Mouse (Mus musculus) intestine, embryonic 16.5 days (tissue): ENCODE results near the gene Ntmt1. TPM values are rescaled to one million over a fixed set of nuclear protein-coding genes. Genes with fewer than 3 reads are reported as not detected.
A peak's percentile ranks its signal among the peaks of the same experiment; 100 is the strongest.

Experiments used
- ATAC-seq: fragments of 200-750 bp; cut with Nextera tagmentation; 2 replicates; pipeline ENCODE4 v1.8.0; 2017; ENCODE audit warnings: moderate TSS enrichment, moderate library complexity
- H3K27ac ChIP-seq: fragments of 300-500 bp; sonication (generic); 2 replicates; pipeline ENCODE4 v1.5.1; 2014; ENCODE audit warnings: mild to moderate bottlenecking, low read length
- H3K27me3 ChIP-seq: fragments of 300-500 bp; sonication (generic); replicated peaks from 2 replicates; pipeline ENCODE4 v1.6.1; 2014; ENCODE audit warnings: low read length, control low read depth, mixed read lengths; ENCODE audit not compliant: control insufficient read depth, insufficient read depth
- H3K36me3 ChIP-seq: fragments of 300-500 bp; sonication (generic); 2 replicates; pipeline ENCODE4 v1.6.1; 2014; ENCODE audit warnings: low read length, control low read depth; ENCODE audit not compliant: control insufficient read depth, insufficient read depth
- H3K4me1 ChIP-seq: fragments of 300-500 bp; sonication (generic); 2 replicates; pipeline ENCODE4 v1.6.1; 2014; ENCODE audit warnings: low read length, control low read depth, mixed read lengths; ENCODE audit not compliant: control insufficient read depth, insufficient read depth
- H3K4me2 ChIP-seq: fragments of 300-500 bp; sonication (generic); 2 replicates; pipeline ENCODE4 v1.6.1; 2014; ENCODE audit warnings: low read depth, low read length, control low read depth
- H3K4me3 ChIP-seq: fragments of 300-500 bp; sonication (generic); 2 replicates; pipeline ENCODE4 v1.5.1; 2014; ENCODE audit warnings: mild to moderate bottlenecking, low read length
- H3K9ac ChIP-seq: fragments of 300-500 bp; sonication (generic); 2 replicates; pipeline ENCODE4 v1.6.1; 2014; ENCODE audit warnings: low read depth, low read length
- H3K9me3 ChIP-seq: fragments of 300-500 bp; sonication (generic); 2 replicates; pipeline ENCODE4 v1.6.1; 2016; ENCODE audit warnings: low read length, control low read depth; ENCODE audit not compliant: control insufficient read depth
- WGBS: fragments of 180-500 bp; shearing (Covaris S2); extraction: QIAGEN DNeasy Blood & Tissue Kit; methylation state at CpG from one replicate; pipeline ENCODE4 v1.1.7; 2014; 5-methylcytosine and 5-hydroxymethylcytosine counted together
- polyA plus RNA-seq: library from polyadenylated mRNA; unstranded; fragments of >200 nt; fragmentation: Nextera tagmentation; extraction: Ambion mirVana; gene quantifications from 2 replicates; pipeline ENCODE4 v1.2.1, GENCODE M21; 2015

Gene Ntmt1
- polyA plus RNA-seq, 1 experiment from 2014 or later, result 87.4 TPM

DNA sequence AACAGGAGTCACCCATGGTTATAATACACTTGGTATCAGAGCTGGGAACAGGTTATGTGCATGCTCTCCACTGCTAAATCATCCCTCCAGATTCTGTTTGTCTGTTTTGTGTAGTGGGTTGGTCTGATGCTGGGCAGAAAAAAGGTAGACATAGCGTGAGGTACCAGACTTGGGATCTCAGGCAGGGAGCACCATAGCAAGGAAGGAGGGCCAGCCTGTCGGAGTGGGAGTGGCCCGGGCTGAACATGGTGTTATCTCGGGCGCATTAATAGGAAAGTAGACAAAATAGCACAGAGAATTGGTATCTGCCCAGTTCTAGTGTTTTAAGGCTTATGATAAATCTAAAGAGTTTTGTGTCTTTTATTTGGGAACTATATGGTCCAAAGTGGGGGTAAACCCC lies 39.1 kb upstream of the Ntmt1 start:
- no peak overlapping the region for H3K27ac ChIP-seq
- H3K4me3 ChIP-seq, result no peak overlapping the region
- H3K4me2 ChIP-seq, result no peak overlapping the region
- H3K4me1 ChIP-seq, result peaks cover 16% of the 10 kb centered on the region
- ATAC-seq, result no peak
- H3K9ac ChIP-seq, result no peak overlapping the region
- no peaks in the 10 kb centered on the region for H3K36me3 ChIP-seq
- no peaks in the 10 kb centered on the region for H3K27me3 ChIP-seq
- 0 out of 2 replicates have a peak, but pooled peaks cover 5% of the 10 kb centered on the region for H3K9me3 ChIP-seq
- WGBS, result 67% methylated on average over 5 of the region's 5 CpGs

DNA sequence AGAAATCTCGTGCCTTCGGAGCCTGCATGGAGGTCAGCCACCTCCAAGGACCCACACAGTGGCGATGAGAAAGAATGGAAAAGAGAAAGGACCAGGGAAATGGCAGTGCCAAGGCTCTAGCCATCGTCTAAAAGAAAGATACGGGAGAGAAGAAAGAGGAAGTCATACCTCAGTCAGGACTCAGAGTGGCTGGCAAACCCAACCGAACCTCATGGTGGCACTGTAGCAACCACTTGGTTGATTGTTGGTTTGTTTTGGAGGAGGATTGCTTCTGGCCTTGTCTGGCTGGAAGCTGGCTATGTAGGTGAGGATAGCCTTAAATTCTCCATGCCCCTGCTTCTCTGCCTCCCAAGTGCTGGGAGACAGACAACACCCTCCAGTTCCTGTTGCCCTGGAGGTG lies 38.4 kb upstream of the Ntmt1 start:
- Histone ChIP-seq H3K27ac (no peak overlapping the region), H3K36me3 (no peaks in the 10 kb centered on the region), H3K27me3 (no peaks in the 10 kb centered on the region), H3K4me1 (peaks cover 16% of the 10 kb centered on the region), H3K4me3 (no peak overlapping the region), H3K4me2 (no peak overlapping the region), H3K9ac (no peak overlapping the region), H3K9me3 (0 out of 2 replicates have a peak, but pooled peaks cover 5% of the 10 kb centered on the region)
- WGBS, result 48% methylated on average over 6 of the region's 6 CpGs
- no peak for ATAC-seq

DNA sequence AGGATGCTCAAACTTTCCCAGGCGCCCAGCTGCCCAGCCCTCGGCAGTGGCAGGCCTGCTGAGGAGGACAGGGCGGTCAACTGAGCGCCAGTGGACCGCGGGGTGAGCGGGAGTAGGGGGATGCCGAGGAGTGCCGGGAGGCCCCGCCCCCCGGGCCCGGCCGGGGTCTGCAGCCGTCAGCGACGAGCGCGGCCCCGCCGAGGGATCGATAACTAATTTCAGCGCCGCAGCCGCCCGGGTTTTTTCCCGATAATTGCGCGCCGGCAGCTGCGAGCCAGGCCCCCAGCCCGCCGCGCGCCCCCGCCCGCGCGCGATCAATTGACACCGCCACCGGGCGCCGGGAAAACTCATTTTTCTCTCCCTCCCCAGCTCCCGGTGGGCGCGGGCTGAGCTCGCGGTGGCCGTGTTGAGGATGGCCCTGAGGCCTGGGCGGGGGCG lies 36.2 kb upstream of the Ntmt1 start:
- Histone ChIP-seq H3K4me1 (peaks cover 16% of the 10 kb centered on the region), H3K4me3 (peak overlapping the region; percentile 56), H3K9ac (peak overlapping the region; percentile 73), H3K36me3 (no peaks in the 10 kb centered on the region), H3K4me2 (peak overlapping the region; percentile 96), H3K9me3 (no peaks in the 10 kb centered on the region), H3K27ac (peak overlapping the region; percentile 62), H3K27me3 (no peaks in the 10 kb centered on the region)
- no peak for ATAC-seq
- under 1% methylated on average over 51 of the region's 51 CpGs for WGBS

DNA sequence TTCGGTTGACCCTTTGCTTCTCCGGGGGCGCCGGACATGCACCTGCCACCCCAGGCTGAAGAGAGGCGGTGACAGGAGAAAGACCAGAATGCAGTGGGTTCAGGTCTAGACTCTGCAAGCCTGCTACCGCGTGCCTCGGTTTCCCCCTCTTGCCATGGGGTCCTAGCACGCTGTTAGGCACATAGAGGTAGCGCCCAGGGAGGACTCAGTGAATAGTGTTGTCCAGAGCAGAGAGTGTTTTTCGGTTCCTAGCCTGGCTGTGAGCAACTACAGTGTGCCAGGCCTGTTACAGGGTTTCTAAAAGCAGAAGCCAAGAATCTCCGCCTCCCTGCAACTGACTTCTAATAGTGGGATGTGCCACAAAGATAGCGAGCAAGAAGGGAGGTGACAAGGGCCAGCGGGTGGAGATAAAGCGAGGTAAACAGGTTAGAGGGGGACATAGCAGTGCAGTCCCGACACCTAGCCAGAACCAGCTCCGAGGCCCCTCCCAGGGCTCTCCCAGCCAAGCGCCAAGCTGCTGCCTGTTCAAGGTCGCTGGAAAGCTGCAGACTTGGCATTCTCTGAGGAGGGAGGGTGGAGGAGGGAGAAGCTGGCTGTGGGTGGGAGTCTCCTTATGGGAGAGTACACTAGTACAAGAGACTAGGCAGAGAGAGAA lies 35.7 kb upstream of the Ntmt1 start:
- H3K27ac ChIP-seq, result peak overlapping the region; percentile 62
- peaks cover 16% of the 10 kb centered on the region for H3K4me1 ChIP-seq
- WGBS, result 8% methylated on average over 19 of the region's 19 CpGs
- ATAC-seq, result peak; percentile 87
- H3K4me2 ChIP-seq, result peak overlapping the region; percentile 96
- peak overlapping the region; percentile 73 for H3K9ac ChIP-seq
- no peaks in the 10 kb centered on the region for H3K36me3 ChIP-seq
- H3K9me3 ChIP-seq, result no peaks in the 10 kb centered on the region
- H3K27me3 ChIP-seq, result no peaks in the 10 kb centered on the region
- H3K4me3 ChIP-seq, result peak overlapping the region; percentile 56

DNA sequence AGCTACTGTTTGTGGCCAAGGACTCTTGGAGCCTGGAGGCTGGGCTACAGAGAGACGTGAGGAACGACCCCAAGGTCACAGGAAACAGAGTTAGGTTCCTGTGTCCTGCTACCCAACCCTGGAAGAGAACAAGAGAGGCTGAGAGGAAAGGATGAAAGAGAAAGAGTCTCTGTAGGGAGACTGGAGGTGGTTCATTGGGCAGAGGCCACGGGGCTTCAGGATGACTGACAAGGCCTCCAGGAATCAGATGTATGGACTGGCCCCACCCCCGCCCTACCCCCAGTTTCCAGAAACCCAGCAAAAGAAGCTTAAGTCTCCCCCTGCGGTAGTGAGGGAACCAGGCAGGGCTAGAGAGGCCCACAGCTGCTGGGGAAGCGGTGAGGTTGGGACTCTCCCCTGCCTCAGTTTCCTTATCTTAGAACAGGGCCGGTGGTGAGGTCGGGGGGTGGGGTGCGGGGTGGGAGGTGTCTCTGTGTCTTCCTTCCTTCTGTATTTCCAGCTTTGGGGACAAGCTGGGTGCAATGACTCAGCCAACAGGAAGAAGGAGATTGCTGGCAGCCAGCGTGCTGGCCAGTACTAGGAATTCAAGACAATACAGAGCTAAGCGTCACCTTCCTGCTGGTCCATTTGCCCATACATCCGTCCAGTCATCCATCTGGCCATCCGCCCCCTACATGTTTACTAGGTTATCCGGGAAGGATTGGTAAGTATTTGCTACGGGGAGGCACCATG lies 34.9 kb upstream of the Ntmt1 start:
- WGBS, result 35% methylated on average over 15 of the region's 15 CpGs
- no peak overlapping the region for H3K4me2 ChIP-seq
- peak overlapping the region; percentile 31; the same call in 1 of the 2 replicates for H3K27ac ChIP-seq
- no peak overlapping the region for H3K4me3 ChIP-seq
- no peaks in the 10 kb centered on the region for H3K9me3 ChIP-seq
- H3K4me1 ChIP-seq, result peaks cover 16% of the 10 kb centered on the region
- H3K36me3 ChIP-seq, result no peaks in the 10 kb centered on the region
- no peaks in the 10 kb centered on the region for H3K27me3 ChIP-seq
- H3K9ac ChIP-seq, result peak overlapping the region; percentile 10; the same call in 1 of the 2 replicates
- peak; percentile 37 for ATAC-seq

DNA sequence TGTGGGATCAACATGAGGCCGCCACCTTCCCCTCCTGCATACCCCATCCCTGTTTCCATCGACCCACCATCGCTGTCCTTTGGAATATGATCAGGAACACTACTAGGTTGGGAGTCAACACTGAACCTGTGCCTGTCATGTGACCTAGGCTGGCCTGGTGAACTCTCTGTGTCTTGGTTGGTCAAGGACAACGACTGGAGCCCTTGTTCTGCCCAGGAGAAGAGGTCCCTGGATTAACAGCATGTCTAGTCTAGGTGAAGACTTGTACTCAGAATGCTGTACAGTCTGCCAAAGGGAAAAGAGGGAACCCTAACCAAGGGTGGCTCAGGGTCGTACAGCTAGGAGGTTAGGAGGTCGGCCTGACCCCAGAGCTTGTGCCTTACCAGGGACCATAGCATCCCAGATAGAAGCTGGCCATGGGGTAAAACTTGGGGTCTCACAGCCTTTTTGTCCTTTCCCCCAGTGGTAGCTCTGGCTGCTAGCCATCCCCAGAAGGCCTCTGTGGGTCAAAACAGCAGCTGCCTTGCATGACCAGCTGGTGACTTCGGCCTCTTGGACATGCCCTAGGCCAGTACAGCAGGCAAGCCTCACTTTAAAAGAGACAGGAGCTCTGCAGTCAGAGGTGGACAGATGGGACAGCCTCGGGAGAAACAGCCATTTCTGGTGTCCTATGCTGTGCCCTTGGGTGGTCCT lies 34.2 kb upstream of the Ntmt1 start:
- no peaks in the 10 kb centered on the region for H3K27me3 ChIP-seq
- no peaks in the 10 kb centered on the region for H3K36me3 ChIP-seq
- no peak overlapping the region for H3K9ac ChIP-seq
- no peak overlapping the region for H3K4me2 ChIP-seq
- H3K9me3 ChIP-seq, result no peaks in the 10 kb centered on the region
- peaks cover 16% of the 10 kb centered on the region for H3K4me1 ChIP-seq
- 81% methylated on average over 8 of the region's 8 CpGs for WGBS
- H3K27ac ChIP-seq, result 0 out of 2 replicates have a peak overlapping the region, but pooled peaks have one; percentile 3
- no peak for ATAC-seq
- H3K4me3 ChIP-seq, result no peak overlapping the region

DNA sequence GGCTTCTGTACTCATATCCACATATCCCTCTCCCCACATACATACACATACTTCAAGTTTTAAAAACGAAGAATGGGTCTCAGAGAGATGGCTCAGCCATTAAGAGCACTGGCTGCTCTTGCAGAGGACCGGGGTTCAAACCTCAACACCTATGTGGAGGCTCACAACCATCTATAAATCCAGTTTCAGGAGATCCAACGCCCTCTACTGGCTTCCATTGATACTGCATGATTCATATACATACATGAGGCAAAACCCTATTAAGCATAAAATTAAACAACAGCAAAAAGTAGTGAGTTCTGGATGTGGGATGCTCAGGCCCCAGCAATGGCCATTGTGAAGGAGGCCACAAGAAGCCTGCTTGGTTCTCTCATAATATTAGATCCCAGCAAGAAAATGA lies 31.7 kb upstream of the Ntmt1 start:
- H3K9ac ChIP-seq, result no peak overlapping the region
- H3K36me3 ChIP-seq, result no peaks in the 10 kb centered on the region
- no peak overlapping the region for H3K27ac ChIP-seq
- no peak overlapping the region for H3K4me3 ChIP-seq
- ATAC-seq, result no peak
- H3K4me1 ChIP-seq, result peaks cover 20% of the 10 kb centered on the region
- H3K9me3 ChIP-seq, result no peaks in the 10 kb centered on the region
- 59% methylated on average over 3 of the region's 3 CpGs for WGBS
- no peak overlapping the region for H3K4me2 ChIP-seq
- no peaks in the 10 kb centered on the region for H3K27me3 ChIP-seq

DNA sequence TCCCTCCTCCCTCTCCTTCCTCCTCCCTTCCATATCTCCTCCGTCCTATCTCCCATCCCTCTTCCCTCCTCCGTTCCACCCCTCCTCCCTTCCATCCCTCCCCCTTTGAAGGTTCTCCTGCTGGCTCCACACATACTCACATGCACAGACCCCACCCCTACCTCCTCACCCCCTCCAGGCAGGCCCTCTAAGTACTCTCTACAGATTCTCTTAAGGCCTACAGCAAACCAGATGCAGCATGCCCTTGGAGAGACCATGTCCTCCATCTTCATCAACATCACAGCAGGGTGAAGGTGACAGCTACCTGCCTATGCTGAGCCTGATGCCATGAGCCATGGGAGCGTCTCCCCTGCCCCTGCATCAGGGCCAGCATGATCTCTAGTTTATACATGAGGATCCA lies 30.4 kb upstream of the Ntmt1 start:
- Histone ChIP-seq H3K9me3 (no peaks in the 10 kb centered on the region), H3K4me2 (no peak overlapping the region), H3K4me3 (no peak overlapping the region), H3K4me1 (peaks cover 12% of the 10 kb centered on the region), H3K27ac (no peak overlapping the region), H3K27me3 (no peaks in the 10 kb centered on the region), H3K9ac (no peak overlapping the region), H3K36me3 (no peaks in the 10 kb centered on the region)
- 70% methylated on average over 3 of the region's 3 CpGs for WGBS
- no peak for ATAC-seq

DNA sequence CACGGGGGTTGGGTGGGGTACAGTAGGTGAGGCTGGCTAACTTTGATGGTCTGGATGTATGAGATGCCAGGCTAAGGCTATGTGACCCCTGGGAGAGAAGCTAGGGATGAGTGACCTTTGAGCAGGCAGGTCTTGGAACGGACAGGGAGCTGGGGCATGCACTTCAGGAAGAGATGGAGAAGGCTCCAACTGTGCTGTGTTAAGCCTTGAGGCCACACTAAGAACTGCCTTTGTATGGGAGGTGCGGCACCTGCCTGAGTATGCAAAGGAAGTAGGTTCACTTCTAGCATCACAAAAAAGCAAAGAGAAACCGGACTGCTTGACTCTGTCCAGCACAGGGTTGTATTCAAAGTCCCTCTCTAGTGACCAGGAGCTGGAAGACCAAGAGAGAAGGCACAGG lies 29.4 kb upstream of the Ntmt1 start:
- Histone ChIP-seq H3K9me3 (no peaks in the 10 kb centered on the region), H3K9ac (no peak overlapping the region), H3K36me3 (no peaks in the 10 kb centered on the region), H3K27me3 (no peaks in the 10 kb centered on the region), H3K27ac (no peak overlapping the region), H3K4me1 (peaks cover 6% of the 10 kb centered on the region), H3K4me2 (no peak overlapping the region), H3K4me3 (no peak overlapping the region)
- WGBS, result 83% methylated on average over 4 of the region's 4 CpGs
- no peak for ATAC-seq
